Mouse (Mus musculus): ENCODE measurements at regions not wholly inside any gene's neighbourhood (a gene's known extent, or its start where the extent isn't known, plus 50 kb on each side); places are given as distances from the start of the nearest gene placed in this dataset.

- TF ChIP-seq MYC (IDR thresholded peaks at IDR 0.05; ENCODE audit: low read depth, low read length) = no peak
- TF ChIP-seq ZC3H11A (IDR thresholded peaks at IDR 0.05; ENCODE audit: low read depth, low read length) = no peak
- no peak for TF ChIP-seq CTCF (IDR thresholded peaks at IDR 0.05 in 2 of 3, conservative IDR thresholded peaks at IDR 0.05 in 1 of 3; ENCODE audit: control insufficient read depth in 1 of 3, insufficient read depth in 1 of 3, low read depth in 2 of 3, low read length in 3 of 3, poor library complexity in 1 of 3, severe bottlenecking in 1 of 3)
- no peak for TF ChIP-seq ZNF384 (IDR thresholded peaks at IDR 0.05; ENCODE audit: low read depth, low read length)
- TF ChIP-seq TAL1 (IDR thresholded peaks at IDR 0.05; ENCODE audit: low read length) = no peak
- no peak for TF ChIP-seq CHD2 (IDR thresholded peaks at IDR 0.05; ENCODE audit: low read length)
- TF ChIP-seq JUND (IDR thresholded peaks at IDR 0.05; ENCODE audit: low read depth, low read length) = no peak
- TF ChIP-seq POLR2A (IDR thresholded peaks at IDR 0.05; ENCODE audit: control insufficient read depth in 1 of 2, insufficient read depth in 1 of 2, low read depth in 1 of 2, low read length in 2 of 2, poor library complexity in 1 of 2) = no peak
- TF ChIP-seq EP300 (IDR thresholded peaks at IDR 0.05; ENCODE audit: low read depth in 1 of 2, low read length in 2 of 2) = no peak
Observed at GRCm38 (mm10) chr8:128043392-128043791, 315.0 kb upstream of the Nrp1 start.
